Mouse (Mus musculus): ENCODE measurements around the gene Tprkb.

- TF ChIP-seq TAL1 (IDR thresholded peaks at IDR 0.05; ENCODE audit: low read length) (no peak), GATA1 (IDR thresholded peaks at IDR 0.05; ENCODE audit: low read length) (no peak)
These were observed 43.7 kb upstream of the Tprkb start for GRCm38 (mm10) chr6:85867726-85868690.
